Mouse (Mus musculus) lung, postnatal 0 days (tissue): ENCODE results near the gene Zscan25. TPM values are rescaled to one million over a fixed set of nuclear protein-coding genes. Genes with fewer than 3 reads are reported as not detected.
"Not testable (repeated sequence)": the region's sequence is repeated elsewhere in the genome, so short reads cannot be mapped to it uniquely, and the experiment has no call there.

Experiments used
- ATAC-seq: fragments of 200-750 bp; cut with Nextera tagmentation; 2 replicates; pipeline ENCODE4 v1.8.0; 2017; ENCODE audit warnings: moderate library complexity
- DNase-seq: peaks from one replicate; pipeline ENCODE4 v3.0.0-alpha.2; 2016; ENCODE audit warnings: low spot score
- H3K27ac ChIP-seq: fragments of 300-500 bp; sonication (generic); 2 replicates; pipeline ENCODE4 v1.5.1; 2014; ENCODE audit warnings: antibody characterized with exemption, mild to moderate bottlenecking, low read length, mixed read lengths
- H3K27me3 ChIP-seq: fragments of 300-500 bp; sonication (generic); replicated peaks from 2 replicates; pipeline ENCODE4 v1.6.1; 2014; ENCODE audit warnings: low read length, mixed read lengths; ENCODE audit not compliant: insufficient read depth
- H3K36me3 ChIP-seq: fragments of 300-500 bp; sonication (generic); 2 replicates; pipeline ENCODE4 v1.6.1; 2014; ENCODE audit warnings: low read length, mixed read lengths; ENCODE audit not compliant: insufficient read depth
- H3K4me1 ChIP-seq: fragments of 300-500 bp; sonication (generic); 2 replicates; pipeline ENCODE4 v1.6.1; 2014; ENCODE audit warnings: antibody characterized with exemption, low read depth, low read length, mixed read lengths; ENCODE audit not compliant: insufficient read depth
- H3K4me2 ChIP-seq: fragments of 300-500 bp; sonication (generic); replicated peaks from 2 replicates; pipeline ENCODE4 v1.6.1; 2014; ENCODE audit warnings: low read depth, mild to moderate bottlenecking, low read length, moderate library complexity, mixed read lengths
- H3K4me3 ChIP-seq: fragments of 300-500 bp; sonication (generic); 2 replicates; pipeline ENCODE4 v1.5.1; 2014; ENCODE audit warnings: low read depth, low read length
- H3K9ac ChIP-seq: fragments of 300-500 bp; sonication (generic); replicated peaks from 2 replicates; pipeline ENCODE4 v1.6.1; 2014; ENCODE audit warnings: low read depth, mild to moderate bottlenecking
- H3K9me3 ChIP-seq: fragments of 300-500 bp; sonication (generic); 2 replicates; pipeline ENCODE4 v1.6.1; 2016; ENCODE audit warnings: low read length, mixed read lengths
- CTCF ChIP-seq: IDR thresholded peaks from 2 replicates; pipeline ENCODE4 v1.5.1; 2016; ENCODE audit warnings: antibody characterized with exemption, mild to moderate bottlenecking
- EP300 ChIP-seq: IDR thresholded peaks from 2 replicates; pipeline ENCODE4 v1.6.1; 2016; ENCODE audit warnings: antibody characterized with exemption, mild to moderate bottlenecking, control low read depth
- WGBS: fragments of 180-500 bp; shearing (Covaris S2); extraction: QIAGEN DNeasy Blood & Tissue Kit; methylation state at CpG from one replicate; pipeline ENCODE4 v1.1.7; 2014; 5-methylcytosine and 5-hydroxymethylcytosine counted together
- polyA plus RNA-seq: library from polyadenylated mRNA; unstranded; fragments of >200 nt; fragmentation: Nextera tagmentation; extraction: Ambion mirVana; gene quantifications from 2 replicates; pipeline ENCODE4 v1.2.1, GENCODE M21; 2015

The Zscan25 gene
- polyA plus RNA-seq, result 0.51 and 0.54 TPM in 2 replicates

- ATAC-seq, result peak; percentile 100
- no peak for TF ChIP-seq CTCF
- TF ChIP-seq EP300, result no peak
- H3K36me3 ChIP-seq, result 0 out of 2 replicates have a peak, but pooled peaks cover 6% of the 10 kb centered on the region
- DNase-seq, result peak; percentile 96
- peak within 1 kb of the TSS; percentile 75 for H3K4me2 ChIP-seq
- H3K9me3 ChIP-seq, result no peaks in the 10 kb centered on the region
- H3K27ac ChIP-seq, result peak within 1 kb of the TSS; percentile 90
- H3K9ac ChIP-seq, result peak within 1 kb of the TSS; percentile 88
- H3K4me3 ChIP-seq, result peak within 1 kb of the TSS; percentile 73
- H3K4me1 ChIP-seq, result no peaks in the 10 kb centered on the region; the same call in 1 of the 2 replicates
- H3K27me3 ChIP-seq, result no peaks in the 10 kb centered on the region
- WGBS, result under 1% methylated on average over 50 of the region's 50 CpGs
Observed at GRCm38 (mm10) chr5:145280371-145281143, at the start of gene Zscan25. Gene Zscan25 (plus strand): TSS chr5:145280500.

DNA sequence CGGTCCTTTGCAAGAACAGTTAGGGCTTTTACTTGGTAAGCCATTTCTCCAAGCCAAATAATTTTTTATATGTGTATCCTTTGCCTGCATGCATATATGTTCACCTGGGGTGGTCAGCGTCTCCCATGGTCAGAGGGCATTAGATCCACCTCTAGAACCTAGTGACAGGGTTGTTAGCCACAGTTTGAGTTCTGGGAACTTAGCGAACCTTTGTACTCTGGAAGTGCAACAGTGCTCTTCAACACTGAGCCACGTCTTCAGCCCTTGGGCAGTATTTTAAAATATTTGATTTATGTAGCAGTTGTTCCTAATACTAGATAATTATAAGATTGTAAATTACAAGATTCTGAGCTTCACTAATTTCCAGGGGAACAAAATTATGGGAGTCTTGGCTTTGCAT is 49.7 kb upstream of the Zscan25 start:
- ATAC-seq (no peak), DNase-seq (no peak)
- Histone ChIP-seq H3K27me3 (no peaks in the 10 kb centered on the region), H3K36me3 (peaks cover 7% of the 10 kb centered on the region; the same call in 1 of the 2 replicates), H3K4me2 (no peak overlapping the region; the same call in 1 of the 2 replicates), H3K27ac (peak overlapping the region; percentile 98), H3K4me3 (no peak overlapping the region), H3K4me1 (no peaks in the 10 kb centered on the region), H3K9me3 (no peaks in the 10 kb centered on the region), H3K9ac (peak overlapping the region; percentile 98; the same call in 1 of the 2 replicates)
- 86% methylated on average over 4 of the region's 4 CpGs for WGBS
- TF ChIP-seq EP300, result no peak
- TF ChIP-seq CTCF, result no peak

GRCm38 (mm10) chr5:145231367-145231871 is 48.9 kb upstream of the Zscan25 start, which contains the start of gene Zfp655:
Gene Zfp655 (plus strand): TSS chr5:145231715.
- H3K4me1 ChIP-seq, result no peaks in the 10 kb centered on the region
- peak within 1 kb of the TSS; percentile 95 for H3K4me3 ChIP-seq
- WGBS, result under 1% methylated on average over 38 of the region's 42 CpGs
- no peaks in the 10 kb centered on the region for H3K9me3 ChIP-seq
- DNase-seq, result peak; percentile 98
- TF ChIP-seq EP300 (no peak), CTCF (0 out of 2 replicates have a peak, but pooled peaks have one; percentile 1)
- peak within 1 kb of the TSS; percentile 98 for H3K27ac ChIP-seq
- H3K36me3 ChIP-seq, result peaks cover 10% of the 10 kb centered on the region; the same call in 1 of the 2 replicates
- H3K27me3 ChIP-seq, result no peaks in the 10 kb centered on the region
- peak within 1 kb of the TSS; percentile 98 for H3K9ac ChIP-seq
- H3K4me2 ChIP-seq, result peak within 1 kb of the TSS; percentile 69
- ATAC-seq, result peak; percentile 98

DNA sequence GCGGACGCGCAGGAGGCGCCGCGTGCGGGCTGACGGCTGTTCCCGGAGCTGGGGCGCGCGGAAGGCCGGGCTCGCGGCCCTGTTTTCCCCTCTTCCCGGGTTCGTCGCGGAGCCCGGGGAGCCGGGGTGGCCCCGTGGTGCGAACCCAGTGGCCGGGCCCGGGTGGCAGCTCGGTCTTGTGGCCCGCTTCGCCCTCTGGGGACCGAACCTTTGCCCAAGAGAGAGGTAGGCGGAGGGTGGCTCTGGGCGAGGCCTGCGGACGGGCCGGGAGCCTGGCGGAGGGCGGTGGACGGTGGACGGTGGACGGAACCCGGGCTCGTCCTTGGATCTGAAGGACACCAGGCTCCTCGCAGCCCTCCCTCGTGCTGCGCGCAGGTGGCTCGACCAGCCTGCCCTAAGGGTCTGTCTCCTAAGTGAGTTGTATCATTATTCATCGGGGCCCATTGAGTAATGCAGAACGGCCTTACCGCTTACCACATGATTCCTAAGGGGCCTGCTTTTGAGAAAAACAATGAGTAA is 48.3 kb upstream of the Zscan25 start:
- H3K9me3 ChIP-seq, result no peaks in the 10 kb centered on the region
- H3K27ac ChIP-seq, result peak overlapping the region; percentile 98
- H3K36me3 ChIP-seq, result peaks cover 12% of the 10 kb centered on the region; the same call in 1 of the 2 replicates
- 0% methylated on average over 25 of the region's 49 CpGs for WGBS
- no peaks in the 10 kb centered on the region for H3K27me3 ChIP-seq
- DNase-seq, result peak; percentile 78
- H3K4me3 ChIP-seq, result peak overlapping the region; percentile 95
- peak; percentile 55 for ATAC-seq
- TF ChIP-seq CTCF, result no peak
- no peak for TF ChIP-seq EP300
- peak overlapping the region; percentile 98 for H3K9ac ChIP-seq
- H3K4me1 ChIP-seq, result no peaks in the 10 kb centered on the region
- peak overlapping the region; percentile 69 for H3K4me2 ChIP-seq

DNA sequence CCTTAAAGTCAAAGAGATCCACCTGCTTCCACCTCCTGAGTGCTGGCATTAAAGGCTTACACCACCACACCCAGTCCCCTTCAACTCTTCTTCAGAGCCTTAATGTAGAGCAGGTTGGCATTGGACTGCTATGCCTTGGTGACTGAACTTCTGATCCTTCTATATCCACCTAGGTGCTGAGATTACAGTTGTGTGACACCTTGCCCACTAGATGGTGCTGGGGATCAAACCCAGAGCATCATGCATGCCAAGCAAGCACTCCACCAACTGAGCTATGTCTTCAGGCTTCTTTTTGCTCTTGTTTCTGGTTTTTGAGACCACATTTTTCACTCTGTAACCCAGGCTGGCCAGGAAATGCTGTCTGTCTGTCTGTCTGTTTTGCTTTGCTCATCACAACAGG is 45.7 kb upstream of the Zscan25 start:
- Histone ChIP-seq H3K27ac (no peak overlapping the region), H3K27me3 (no peaks in the 10 kb centered on the region), H3K4me2 (no peak overlapping the region), H3K4me1 (no peaks in the 10 kb centered on the region), H3K36me3 (peaks cover 26% of the 10 kb centered on the region; the same call in 1 of the 2 replicates), H3K9me3 (no peaks in the 10 kb centered on the region), H3K4me3 (no peak overlapping the region), H3K9ac (no peak overlapping the region)
- TF ChIP-seq EP300 (no peak), CTCF (peak; percentile 76)
- DNase-seq (peak; percentile 61), ATAC-seq (no peak)

DNA sequence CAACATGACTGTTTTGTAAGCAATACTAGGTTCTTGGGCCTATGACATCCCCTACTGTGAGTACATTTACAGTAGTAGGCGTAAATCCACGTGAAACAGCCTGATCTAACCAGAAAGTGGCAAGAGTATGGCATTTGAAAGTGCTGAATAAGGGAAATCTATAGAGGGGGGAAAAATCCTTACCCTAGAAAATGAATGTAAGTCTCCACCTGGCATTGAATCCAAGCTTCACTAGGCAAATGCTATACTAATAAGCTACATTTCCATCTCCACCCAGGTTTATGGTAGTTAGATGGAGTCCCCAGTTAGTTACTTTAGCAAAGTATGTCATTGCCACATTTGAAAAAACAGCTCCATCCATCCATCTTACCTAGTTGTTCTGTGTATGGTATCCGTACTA is 30.8 kb upstream of the Zscan25 start:
- no peaks in the 10 kb centered on the region for H3K4me1 ChIP-seq
- DNase-seq, result no peak
- no peak overlapping the region for H3K27ac ChIP-seq
- peaks cover 16% of the 10 kb centered on the region; the same call in 1 of the 2 replicates for H3K36me3 ChIP-seq
- TF ChIP-seq EP300, result no peak
- no peak for TF ChIP-seq CTCF
- no peak overlapping the region for H3K9ac ChIP-seq
- H3K9me3 ChIP-seq, result no peaks in the 10 kb centered on the region
- no peak overlapping the region for H3K4me3 ChIP-seq
- ATAC-seq, result no peak
- H3K4me2 ChIP-seq, result no peak overlapping the region
- no peaks in the 10 kb centered on the region for H3K27me3 ChIP-seq
- 98% methylated on average over 3 of the region's 3 CpGs for WGBS

GRCm38 (mm10) chr5:145273568-145273967 is 6.7 kb upstream of the Zscan25 start:
- 79% methylated on average over 2 of the region's 2 CpGs for WGBS
- not testable (repeated sequence) for H3K4me1 ChIP-seq

More at GRCm38 (mm10) chr5:145273568-145273967, 6.7 kb upstream of the Zscan25 start:
- not testable (repeated sequence) for H3K9ac ChIP-seq, H3K4me3 ChIP-seq, DNase-seq, H3K36me3 ChIP-seq, H3K9me3 ChIP-seq, H3K27ac ChIP-seq, ATAC-seq, H3K4me2 ChIP-seq, H3K27me3 ChIP-seq
